Mouse (Mus musculus) heart, adult 2 months (tissue): Measurements from ENCODE around the gene Lypd4. TPM values are rescaled to one million over a fixed set of nuclear protein-coding genes. Genes with fewer than 3 reads are reported as not detected.

Source experiments
- DNase-seq, 2 experiments: peaks; one replicate each; pipeline ENCODE4 v3.0.0; 2021
- H3K27ac ChIP-seq: fragments of 200-600 bp; 2 replicates; pipeline ENCODE4 v1.8.1; 2022
- H3K27me3 ChIP-seq: fragments of 200-500 bp; 2 replicates; pipeline ENCODE4 v1.6.1; 2012; ENCODE audit warnings: mild to moderate bottlenecking, low read length, inconsistent platforms, mixed read lengths; ENCODE audit not compliant: control insufficient read depth, insufficient read depth
- H3K36me3 ChIP-seq: fragments of 200-500 bp; 2 replicates; pipeline ENCODE4 v1.6.1; 2012; ENCODE audit warnings: low read length, inconsistent platforms; ENCODE audit not compliant: control insufficient read depth, insufficient read depth
- H3K4me1 ChIP-seq: fragments of 200-500 bp; 2 replicates; pipeline ENCODE4 v1.6.1; 2011; ENCODE audit warnings: low read length; ENCODE audit not compliant: control insufficient read depth, insufficient read depth
- H3K4me3 ChIP-seq: fragments of 200-600 bp; 2 replicates; pipeline ENCODE4 v1.8.1; 2022
- H3K79me2 ChIP-seq: fragments of 200-500 bp; replicated peaks from 2 replicates; pipeline ENCODE4 v1.6.1; 2012; ENCODE audit warnings: mild to moderate bottlenecking, inconsistent platforms, low read length, moderate library complexity, mixed read lengths; ENCODE audit not compliant: control insufficient read depth, insufficient read depth
- H3K9ac ChIP-seq: fragments of 200-500 bp; 2 replicates; pipeline ENCODE4 v1.6.1; 2012; ENCODE audit warnings: low read depth, mild to moderate bottlenecking, control low read depth, inconsistent platforms, low read length, mixed read lengths
- CTCF ChIP-seq: fragments of 200-600 bp; IDR thresholded peaks from 2 replicates; pipeline ENCODE4 v1.8.1; 2022; ENCODE audit warnings: antibody characterized with exemption, mild to moderate bottlenecking, moderate library complexity
- EP300 ChIP-seq: fragments of 200-500 bp; IDR thresholded peaks from 2 replicates; pipeline ENCODE4 v1.6.1; 2011; ENCODE audit warnings: low read depth, low read length, control low read depth; ENCODE audit not compliant: insufficient read depth
- POLR2A ChIP-seq: fragments of 200-500 bp; IDR thresholded peaks from 2 replicates; pipeline ENCODE4 v1.6.1; 2011; ENCODE audit warnings: mild to moderate bottlenecking, low read depth, low read length, control low read depth; ENCODE audit not compliant: insufficient read depth
- WGBS: fragments of 180-500 bp; shearing (Covaris S2); methylation state at CpG from one replicate; pipeline ENCODE4 v1.1.7; 2018; 5-methylcytosine and 5-hydroxymethylcytosine counted together
- intact Hi-C: fragments of 180-260 bp; cut with DNase I; formaldehyde crosslinking; loops from one replicate; pipeline ENCODE4 v1.15.1; 2025
- polyA plus RNA-seq: library from polyadenylated mRNA; depleted of rRNA; stranded (reverse); fragments of >200 nt; gene quantifications from 2 replicates; pipeline ENCODE4 v1.2.3, GENCODE M21; 2012
- total RNA-seq, 2 experiments: library from RNA; stranded (reverse); gene quantifications; 2 replicates each; pipeline ENCODE4 v1.2.3; 2021

Gene Lypd4
- total and polyA plus RNA-seq, 3 experiments, result 0.53 TPM; not detected in 2

DNA sequence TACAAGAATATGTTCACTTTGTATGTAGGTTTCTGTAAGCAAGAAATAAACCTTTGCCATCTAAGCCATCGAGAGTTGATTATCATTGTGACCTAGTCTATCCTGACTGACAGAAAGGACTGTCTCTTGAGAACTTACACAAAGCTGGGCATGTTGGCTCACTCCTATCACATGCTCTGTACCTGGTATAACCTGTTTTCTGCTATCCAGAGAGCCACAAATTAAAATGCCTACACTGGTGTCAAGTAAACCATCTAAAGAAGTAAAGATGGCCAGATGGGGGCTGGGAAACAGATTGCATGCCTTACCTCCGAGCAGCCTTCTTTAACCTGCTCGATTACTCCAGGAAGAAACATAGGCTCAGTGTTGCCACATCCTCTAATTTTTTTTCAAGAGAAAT is 7.8 kb upstream of the Lypd4 start:
- H3K4me1 ChIP-seq, result no peaks in the 10 kb centered on the region
- H3K27me3 ChIP-seq, result no peaks in the 10 kb centered on the region
- H3K4me3 ChIP-seq, result no peak overlapping the region
- 63% methylated on average over 3 of the region's 3 CpGs for WGBS
- H3K79me2 ChIP-seq, result no peaks in the 10 kb centered on the region
- no peak overlapping the region for H3K9ac ChIP-seq
- no peaks in the 10 kb centered on the region for H3K36me3 ChIP-seq
- TF ChIP-seq CTCF, result no peak
- no peak for TF ChIP-seq EP300
- no peak for TF ChIP-seq POLR2A
- intact Hi-C loops, result no loop called here
- H3K27ac ChIP-seq, result no peak overlapping the region
- DNase-seq, result no peak

DNA sequence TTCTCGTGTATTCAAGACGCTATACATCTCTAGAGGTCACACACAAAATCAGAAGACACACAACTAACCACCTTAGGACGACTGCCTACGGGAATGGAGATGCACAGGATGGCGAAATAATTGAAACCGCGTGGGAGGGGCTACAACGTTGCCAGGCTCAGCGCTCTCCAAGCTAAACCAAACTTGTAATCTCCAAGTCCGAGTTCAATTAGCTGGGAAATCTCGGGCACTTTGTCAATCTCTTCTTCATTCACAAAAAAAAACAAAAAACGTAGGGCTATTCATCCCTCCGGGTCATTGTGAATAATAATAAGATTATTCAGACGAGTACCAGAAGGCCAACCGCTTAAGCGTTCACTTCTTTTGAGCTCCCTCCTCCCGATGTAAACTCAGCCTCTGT is 661 bp downstream of the Lypd4 start:
- H3K9ac ChIP-seq, result no peak overlapping the region
- DNase-seq, result no peak
- WGBS, result 65% methylated on average over 17 of the region's 17 CpGs
- TF ChIP-seq EP300 (no peak), POLR2A (no peak), CTCF (no peak)
- H3K27ac ChIP-seq, result no peak overlapping the region
- peaks cover 4% of the 10 kb centered on the region for H3K27me3 ChIP-seq
- intact Hi-C loops, result no loop called here
- H3K4me1 ChIP-seq, result no peaks in the 10 kb centered on the region
- H3K36me3 ChIP-seq, result no peaks in the 10 kb centered on the region
- H3K79me2 ChIP-seq, result no peaks in the 10 kb centered on the region
- H3K4me3 ChIP-seq, result no peak overlapping the region

DNA sequence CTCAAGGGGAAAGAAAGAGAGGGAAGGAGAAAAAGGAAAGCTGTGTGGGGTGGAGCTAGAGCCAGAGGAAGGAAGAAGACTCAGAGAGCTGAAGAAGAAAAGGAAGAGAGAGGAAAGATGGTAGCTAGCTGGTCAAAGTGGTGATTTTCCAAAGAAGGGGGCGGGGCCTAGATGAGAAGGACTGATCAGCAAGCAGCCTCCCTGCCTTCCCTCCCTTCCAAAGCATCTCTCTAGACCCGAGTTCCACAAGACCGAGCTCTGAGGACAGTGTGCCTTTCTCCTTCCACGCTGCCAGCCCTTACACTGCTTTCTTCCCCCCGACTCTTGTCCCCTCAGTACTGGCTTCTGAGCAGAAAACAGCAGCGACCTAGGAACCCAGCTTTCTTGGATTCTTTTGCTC is 5.6 kb downstream of the Lypd4 start:
- intact Hi-C loops, result no loop called here
- no peak for TF ChIP-seq EP300

DNA sequence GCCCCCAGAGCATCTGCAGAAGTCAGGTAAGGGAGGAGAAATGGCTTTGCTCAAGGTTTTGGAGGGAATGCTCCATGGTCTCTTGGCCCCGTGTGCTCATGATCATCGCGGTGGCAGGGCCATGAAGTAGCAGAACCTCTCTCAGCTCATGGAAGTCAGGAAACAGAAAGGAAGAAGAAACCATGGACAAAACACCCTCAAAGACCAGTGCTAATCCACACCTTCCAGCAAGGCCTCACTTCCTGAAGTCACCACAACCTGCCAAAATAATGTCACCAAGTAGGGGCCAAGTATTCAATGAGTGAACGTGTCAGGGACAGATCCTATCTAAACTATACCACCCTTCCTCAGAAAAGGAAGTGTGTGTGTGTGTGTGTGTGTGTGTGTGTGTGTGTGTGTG is 6.9 kb downstream of the Lypd4 start:
- H3K27me3 ChIP-seq, result no peaks in the 10 kb centered on the region
- H3K4me1 ChIP-seq, result no peaks in the 10 kb centered on the region
- no peak overlapping the region for H3K27ac ChIP-seq
- WGBS, result 68% methylated on average over 4 of the region's 4 CpGs
- intact Hi-C loops, result no loop called here
- no peak overlapping the region for H3K9ac ChIP-seq
- H3K4me3 ChIP-seq, result no peak overlapping the region
- H3K36me3 ChIP-seq, result no peaks in the 10 kb centered on the region
- H3K79me2 ChIP-seq, result no peaks in the 10 kb centered on the region
- TF ChIP-seq EP300 (no peak), CTCF (no peak), POLR2A (no peak)
- DNase-seq, result no peak

More for the DNA sequence above, 5.6 kb downstream of the Lypd4 start:
- H3K27ac ChIP-seq, result no peak overlapping the region
- H3K9ac ChIP-seq, result no peak overlapping the region
- no peaks in the 10 kb centered on the region for H3K79me2 ChIP-seq
- no peaks in the 10 kb centered on the region for H3K36me3 ChIP-seq
- no peak for DNase-seq
- H3K27me3 ChIP-seq, result no peaks in the 10 kb centered on the region; the same call in 1 of the 2 replicates
- 37% methylated on average over 6 of the region's 6 CpGs for WGBS
- H3K4me1 ChIP-seq, result no peaks in the 10 kb centered on the region
- H3K4me3 ChIP-seq, result no peak overlapping the region

DNA sequence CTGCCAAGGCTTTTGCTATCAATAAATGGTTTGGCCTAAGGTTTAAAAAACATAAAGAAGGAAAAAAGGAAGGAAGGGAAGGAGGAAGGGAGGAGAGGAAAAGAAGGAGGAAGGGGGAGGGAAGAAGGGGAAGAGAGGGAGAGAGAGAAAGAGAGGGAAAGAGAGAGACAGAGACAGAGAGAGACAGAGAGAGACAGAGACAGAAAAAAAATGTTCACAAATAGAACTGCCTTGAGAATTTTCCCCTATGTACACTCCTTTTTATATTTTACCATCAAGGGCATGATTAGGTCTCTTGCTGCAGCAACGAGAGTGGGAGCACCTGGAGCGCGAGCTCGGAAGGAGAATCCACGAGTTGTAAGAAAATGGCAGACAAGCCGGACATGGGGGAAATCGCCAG is 7.8 kb downstream of the Lypd4 start, which contains the start of gene Gm9844:
TSS of gene Gm9844 (plus strand) at position 301 of the 400 bp plus-strand sequence.
- H3K36me3 ChIP-seq, result no peaks in the 10 kb centered on the region
- H3K27ac ChIP-seq, result no peak within 1 kb of the TSS
- WGBS, result 73% methylated on average over 7 of the region's 7 CpGs
- TF ChIP-seq EP300, result no peak
- no peak for TF ChIP-seq POLR2A
- TF ChIP-seq CTCF, result no peak
- H3K9ac ChIP-seq, result no peak within 1 kb of the TSS
- DNase-seq, result no peak
- H3K4me1 ChIP-seq, result no peaks in the 10 kb centered on the region
- no peaks in the 10 kb centered on the region for H3K79me2 ChIP-seq
- intact Hi-C loops, result no loop called here
- no peak within 1 kb of the TSS for H3K4me3 ChIP-seq
- H3K27me3 ChIP-seq, result no peaks in the 10 kb centered on the region

DNA sequence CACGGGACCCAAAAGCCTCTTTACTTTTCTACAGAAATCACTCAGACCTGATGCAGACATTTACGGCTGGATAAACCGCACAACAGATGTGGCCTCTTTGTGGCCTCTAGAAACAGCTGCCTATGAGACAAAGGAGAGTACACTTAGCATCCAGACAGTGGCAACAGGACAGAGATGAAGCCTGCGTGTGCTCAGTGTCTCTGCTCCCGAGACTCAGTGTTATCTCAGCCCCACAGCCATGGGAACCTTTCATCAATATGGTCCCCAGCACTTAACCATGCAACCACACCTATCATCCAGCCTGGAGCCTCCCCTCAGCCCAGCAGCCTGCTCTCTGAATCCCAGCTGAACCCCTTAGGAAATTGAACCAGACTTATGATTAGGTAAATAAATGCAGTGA is 10.5 kb downstream of the Lypd4 start:
- Histone ChIP-seq H3K9ac (no peak overlapping the region), H3K36me3 (no peaks in the 10 kb centered on the region), H3K27ac (no peak overlapping the region), H3K27me3 (no peaks in the 10 kb centered on the region), H3K4me1 (no peaks in the 10 kb centered on the region), H3K79me2 (no peaks in the 10 kb centered on the region), H3K4me3 (no peak overlapping the region)
- DNase-seq, result no peak
- intact Hi-C loops, result no loop called here
- WGBS, result 63% methylated on average over 5 of the region's 5 CpGs
- TF ChIP-seq POLR2A (no peak), CTCF (no peak), EP300 (no peak)
